Mouse (Mus musculus) cerebellum, adult 9-10 months (tissue): ENCODE measurements around the gene Mdm2.
"Not testable (repeated sequence)": the region's sequence is repeated elsewhere in the genome, so short reads cannot be mapped to it uniquely, and the experiment has no call there.

Experiments
- DNase-seq: peaks from one replicate; pipeline ENCODE4 v3.0.0; 2022

The Mdm2 gene

DNA sequence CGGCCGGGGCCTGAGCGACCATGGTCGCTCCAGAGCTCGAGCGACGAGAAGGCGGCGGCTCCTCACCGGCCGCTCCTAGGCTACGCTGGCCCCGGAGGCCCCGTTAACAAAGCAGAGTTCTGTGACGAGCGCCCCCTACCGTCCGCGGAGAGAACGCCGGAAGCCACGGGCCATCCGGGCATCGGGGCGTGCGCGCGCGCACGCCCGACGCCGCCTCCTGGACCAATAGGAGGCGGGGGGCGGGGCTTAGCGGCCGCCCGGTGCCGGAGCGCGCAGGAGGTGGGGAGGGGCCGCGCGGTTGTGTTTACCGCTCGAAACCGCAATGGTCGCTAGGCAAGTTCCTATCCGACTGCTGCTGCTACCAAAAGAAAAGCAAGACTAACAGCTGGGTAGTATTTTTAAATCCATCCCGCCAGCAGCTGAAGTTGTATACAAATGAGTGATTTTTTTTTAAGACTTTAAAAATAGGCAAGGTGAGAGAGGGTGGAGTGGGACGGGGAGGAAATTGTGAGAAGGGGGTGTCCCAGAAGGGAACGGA lies at the start of gene Mdm2:
Mdm2 (minus strand) TSS at position 155 of the 538 bp plus-strand sequence.
- DNase-seq, result peak; percentile 96

DNA sequence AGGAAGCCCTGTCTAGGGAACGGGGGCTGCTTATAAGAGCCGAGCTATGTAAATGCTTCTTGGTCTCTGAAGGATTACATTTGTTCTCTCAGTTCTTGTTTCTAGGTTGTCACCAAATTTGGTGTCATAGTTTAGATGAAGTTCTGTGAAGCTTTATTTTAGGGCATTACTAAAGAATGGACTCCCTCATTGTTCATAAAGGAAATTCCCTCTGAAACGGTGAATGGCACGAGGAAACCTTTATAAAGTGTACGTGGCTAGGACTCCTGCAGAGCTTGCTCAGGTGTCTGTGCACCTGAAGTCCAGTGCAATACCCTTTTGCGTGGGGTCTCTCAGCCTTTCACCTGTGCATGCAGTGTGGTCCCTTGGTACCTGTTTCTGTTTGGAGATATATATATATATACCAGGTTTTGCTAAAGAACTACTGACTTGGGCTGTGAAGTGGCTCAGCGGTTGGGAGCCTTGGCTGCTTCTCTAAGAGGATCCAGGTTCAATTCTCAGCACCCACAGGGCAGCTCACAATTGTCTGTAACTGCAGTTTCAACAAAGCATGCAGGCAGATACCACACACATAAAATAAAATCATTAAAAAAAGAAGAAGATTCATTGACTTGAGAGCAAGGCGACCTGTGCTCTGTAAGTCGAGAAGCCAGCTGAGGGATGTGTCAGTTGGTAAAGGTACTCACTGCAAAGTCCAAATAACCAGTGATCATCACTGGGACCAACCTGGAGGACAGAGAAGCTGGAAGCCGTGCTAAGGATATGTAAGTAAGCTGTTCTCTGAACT lies 49.5 kb upstream of the Mdm2 start:
- DNase-seq, result no peak

GRCm38 (mm10) chr10:117758749-117759727 lies 48.5 kb upstream of the Mdm2 start:
- DNase-seq, result no peak

- not testable (repeated sequence) for DNase-seq
Measured at GRCm38 (mm10) chr10:117758344-117758743, 47.8 kb upstream of the Mdm2 start.

- DNase-seq, result no peak
Measured at GRCm38 (mm10) chr10:117757796-117758342, 47.3 kb upstream of the Mdm2 start.

GRCm38 (mm10) chr10:117757259-117757658 lies 46.7 kb upstream of the Mdm2 start:
- DNase-seq, result no peak

DNA sequence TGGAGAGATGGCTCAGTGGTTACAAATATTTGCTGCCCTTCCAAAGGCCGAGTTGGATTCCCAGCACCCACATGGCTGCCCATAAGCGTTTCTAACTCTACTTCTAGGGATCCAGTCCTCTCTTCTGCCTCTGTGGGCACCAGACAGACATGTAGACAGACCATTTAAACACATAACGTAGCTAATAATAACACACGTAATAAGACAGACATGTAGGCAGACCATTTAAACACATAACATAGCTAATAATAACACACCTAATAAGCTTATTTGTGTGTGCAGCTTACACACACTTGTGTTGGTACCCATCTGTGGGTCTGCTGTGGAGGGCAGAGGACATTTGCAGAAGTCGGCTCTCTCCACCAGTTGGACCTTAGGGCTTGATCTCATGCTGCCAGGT lies 46.2 kb upstream of the Mdm2 start:
- DNase-seq, result no peak

DNA sequence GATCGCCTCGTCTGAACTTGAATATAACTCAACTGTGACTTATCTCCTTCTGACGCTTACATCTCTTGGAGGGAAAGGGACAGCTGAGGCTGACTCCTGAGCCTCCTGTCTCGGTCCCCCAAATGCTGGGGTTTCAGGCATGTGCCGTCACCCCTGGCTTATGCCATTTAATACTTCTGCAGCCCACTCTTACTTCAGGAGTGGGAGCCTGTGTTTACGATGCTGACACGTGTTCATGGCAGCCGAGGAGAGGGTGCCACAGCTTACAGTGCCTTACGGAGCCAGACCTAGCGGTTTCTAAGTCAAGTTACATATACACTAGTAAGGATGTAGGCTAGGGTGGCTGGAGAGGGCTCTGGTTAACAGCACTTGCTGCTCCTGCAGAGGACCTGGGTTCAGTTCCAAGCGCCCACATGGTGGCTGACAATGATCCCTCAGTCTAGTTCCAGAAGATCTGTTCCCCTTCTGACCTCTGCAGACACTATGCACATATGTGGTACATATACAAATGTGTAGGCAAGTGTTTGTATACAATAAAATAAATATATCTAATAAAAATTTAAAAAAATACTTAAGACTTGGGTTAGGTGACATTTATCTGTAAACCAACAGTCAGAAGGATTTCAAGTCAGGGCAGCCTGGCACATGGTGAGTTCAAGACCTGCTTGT lies 45.4 kb upstream of the Mdm2 start:
- no peak for DNase-seq

DNA sequence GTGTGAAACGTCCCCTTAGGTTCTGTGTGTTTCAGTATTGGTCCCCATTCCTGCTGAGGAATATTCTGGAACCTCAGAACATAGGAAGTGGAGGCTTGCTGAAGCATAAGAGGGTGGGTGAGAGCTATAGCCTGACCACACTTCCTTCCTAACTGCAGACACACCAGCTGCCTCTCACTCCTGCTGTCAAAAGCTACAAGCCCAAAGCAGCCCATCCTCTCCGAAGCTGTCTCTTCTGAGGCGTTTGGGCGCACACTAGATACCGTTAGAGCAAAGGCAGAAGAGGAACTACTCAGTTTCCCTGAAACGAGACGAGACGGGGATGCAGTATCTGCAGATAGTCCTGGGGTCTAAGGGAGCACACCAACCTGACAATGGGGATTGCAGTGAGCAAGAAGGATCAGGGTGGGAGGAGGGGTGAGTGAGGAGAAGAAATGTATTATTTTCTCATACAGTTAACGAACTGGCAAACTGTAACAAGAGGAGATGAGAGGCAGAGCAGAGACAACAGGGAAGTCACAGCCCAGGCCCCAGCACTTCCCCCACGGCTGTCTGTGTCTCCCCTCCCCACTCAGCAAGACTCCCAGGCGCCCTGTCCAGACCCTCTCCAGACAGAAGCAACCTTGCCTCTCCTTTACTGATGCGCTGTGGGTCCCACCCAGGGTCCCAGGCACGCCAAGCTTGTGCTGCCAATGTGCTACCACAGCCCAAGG lies 44.7 kb upstream of the Mdm2 start:
- no peak for DNase-seq

DNA sequence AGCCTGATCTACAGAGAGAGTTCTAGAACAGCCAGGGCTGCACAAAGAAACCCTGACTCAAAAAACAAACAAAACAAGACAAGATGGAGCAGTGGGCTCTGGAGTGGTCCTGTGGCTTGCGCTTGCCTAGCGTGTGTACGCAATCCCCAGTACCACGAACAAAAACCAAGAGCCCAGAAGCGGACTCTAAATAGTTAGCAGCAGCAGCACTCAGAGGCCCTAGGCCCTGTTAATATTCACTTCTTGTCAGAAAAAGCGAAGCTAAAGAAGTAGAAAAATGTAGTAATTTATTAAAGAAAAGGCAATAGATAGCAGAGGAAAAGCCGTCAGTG lies 44.0 kb upstream of the Mdm2 start:
- DNase-seq, result no peak

GRCm38 (mm10) chr10:117753711-117754608 lies 43.4 kb upstream of the Mdm2 start:
- no peak for DNase-seq

DNA sequence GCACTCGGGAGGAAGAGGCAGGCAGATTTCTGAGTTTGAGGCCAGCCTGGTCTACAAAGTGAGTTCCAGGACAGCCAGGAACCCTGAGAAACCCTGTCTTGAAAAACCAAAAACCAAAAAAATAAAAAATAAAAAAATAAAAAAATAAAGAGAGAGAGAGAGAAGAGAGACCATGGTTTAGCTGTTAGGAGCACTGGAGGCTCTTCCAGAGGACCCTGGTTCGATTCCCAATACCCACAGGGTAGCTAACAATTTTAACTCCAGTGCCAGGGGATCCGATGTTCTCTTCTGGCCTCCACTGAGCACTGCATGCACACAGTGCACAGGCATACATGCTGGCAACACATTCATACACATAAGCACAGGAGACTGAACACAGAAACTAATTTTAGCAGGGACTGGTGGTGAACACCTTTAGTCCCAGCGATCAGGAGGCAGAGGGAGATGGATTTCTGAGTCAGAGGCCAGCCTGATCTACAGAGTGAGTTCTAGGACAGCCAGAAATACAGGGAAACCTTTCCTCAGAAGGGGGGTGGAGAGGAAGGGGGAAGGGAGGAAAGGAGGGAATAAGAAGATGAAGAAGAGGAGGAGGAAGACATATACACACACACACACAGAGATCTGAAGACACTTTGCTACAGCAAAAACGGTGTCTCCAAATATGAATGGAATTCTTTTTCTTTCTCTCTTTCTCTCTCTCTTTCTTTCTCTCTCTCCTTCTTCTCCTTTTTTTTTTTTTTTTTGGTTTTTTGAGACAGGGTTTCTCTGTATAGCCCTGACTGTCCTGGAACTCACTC lies 42.5 kb upstream of the Mdm2 start:
- DNase-seq, result no peak

DNA sequence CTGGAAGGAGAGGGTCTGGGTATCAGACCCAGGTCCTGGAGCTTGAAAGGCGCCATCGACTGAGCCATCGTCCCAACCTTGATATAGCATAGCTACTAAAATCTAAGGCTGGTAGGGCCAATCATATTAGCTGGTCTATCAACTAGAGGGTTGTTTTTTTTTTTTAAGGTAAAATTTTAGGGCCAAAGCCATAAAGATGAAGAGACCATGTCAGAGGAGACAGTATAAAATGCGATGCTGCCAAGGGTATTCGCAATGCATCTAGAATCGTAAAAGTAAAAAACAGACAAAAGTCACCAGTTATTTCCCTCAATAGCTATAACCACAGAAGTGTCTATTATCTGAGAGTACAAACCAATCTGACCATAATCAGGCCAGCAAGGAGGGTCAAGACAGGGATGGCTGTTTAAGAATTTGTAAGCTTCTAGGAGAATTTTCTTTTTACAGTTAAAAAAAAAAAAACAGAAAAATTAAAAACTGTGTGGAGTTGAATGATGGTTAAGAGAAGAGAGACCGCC lies 41.8 kb upstream of the Mdm2 start:
- DNase-seq, result no peak

- DNase-seq, result no peak
Measured at GRCm38 (mm10) chr10:117751744-117752143, 41.2 kb upstream of the Mdm2 start.

GRCm38 (mm10) chr10:117751282-117751610 lies 40.7 kb upstream of the Mdm2 start:
- DNase-seq, result no peak

DNA sequence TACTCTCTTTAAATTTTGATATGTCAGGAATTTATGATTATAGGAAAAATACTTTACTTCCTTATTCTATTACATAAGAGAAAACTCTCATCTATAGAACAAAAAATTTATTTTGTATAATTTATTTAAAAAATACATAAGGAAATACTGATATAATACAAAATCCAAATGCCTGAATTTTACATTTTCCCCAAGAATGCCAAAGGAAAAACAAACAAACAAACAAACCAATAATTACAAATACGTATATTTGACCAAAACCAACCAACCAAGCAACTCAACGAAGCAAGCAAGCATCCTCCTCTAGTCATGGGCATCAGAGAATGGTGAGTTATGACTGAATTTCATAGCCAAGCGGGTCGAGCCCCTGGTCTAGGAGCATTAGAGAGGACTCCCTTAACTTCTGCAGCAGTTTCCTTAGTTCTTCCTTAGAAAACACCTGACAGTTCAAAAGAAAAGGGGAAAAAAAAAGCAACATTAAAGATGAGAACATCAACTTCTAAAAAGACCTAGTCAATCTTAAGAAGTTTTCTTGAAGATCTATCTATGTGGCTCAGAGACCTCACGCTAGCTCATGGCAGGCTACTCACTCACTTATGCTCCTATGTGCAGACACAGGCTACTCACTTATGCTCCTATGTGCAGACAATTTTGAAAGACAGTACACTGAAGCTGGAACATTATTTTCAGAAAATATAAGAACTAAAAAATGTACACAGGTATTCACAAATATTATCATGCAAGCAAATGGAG lies 40.1 kb upstream of the Mdm2 start:
- no peak for DNase-seq

GRCm38 (mm10) chr10:117749787-117750343 lies 39.3 kb upstream of the Mdm2 start:
- no peak for DNase-seq

GRCm38 (mm10) chr10:117749050-117749686 lies 38.6 kb upstream of the Mdm2 start:
- no peak for DNase-seq
